Mouse (Mus musculus): ENCODE measurements around the gene Gata5.

- TF ChIP-seq ZC3H11A (IDR thresholded peaks at IDR 0.05; ENCODE audit: borderline replicate concordance, low read depth, low read length) (no peak), MAFK (IDR thresholded peaks at IDR 0.05; ENCODE audit: insufficient read depth, low read depth, low read length) (no peak), CHD2 (IDR thresholded peaks at IDR 0.05; ENCODE audit: low read depth, low read length) (no peak), ZNF384 (IDR thresholded peaks at IDR 0.05; ENCODE audit: low read depth, low read length) (no peak), HCFC1 (IDR thresholded peaks at IDR 0.05; ENCODE audit: borderline replicate concordance, insufficient read depth, low read length) (no peak)
Measured at GRCm38 (mm10) chr2:180367350-180367749, 32.9 kb upstream of the Gata5 start.
